Mouse (Mus musculus): Measurements from ENCODE around the gene Kyat1.

DNA sequence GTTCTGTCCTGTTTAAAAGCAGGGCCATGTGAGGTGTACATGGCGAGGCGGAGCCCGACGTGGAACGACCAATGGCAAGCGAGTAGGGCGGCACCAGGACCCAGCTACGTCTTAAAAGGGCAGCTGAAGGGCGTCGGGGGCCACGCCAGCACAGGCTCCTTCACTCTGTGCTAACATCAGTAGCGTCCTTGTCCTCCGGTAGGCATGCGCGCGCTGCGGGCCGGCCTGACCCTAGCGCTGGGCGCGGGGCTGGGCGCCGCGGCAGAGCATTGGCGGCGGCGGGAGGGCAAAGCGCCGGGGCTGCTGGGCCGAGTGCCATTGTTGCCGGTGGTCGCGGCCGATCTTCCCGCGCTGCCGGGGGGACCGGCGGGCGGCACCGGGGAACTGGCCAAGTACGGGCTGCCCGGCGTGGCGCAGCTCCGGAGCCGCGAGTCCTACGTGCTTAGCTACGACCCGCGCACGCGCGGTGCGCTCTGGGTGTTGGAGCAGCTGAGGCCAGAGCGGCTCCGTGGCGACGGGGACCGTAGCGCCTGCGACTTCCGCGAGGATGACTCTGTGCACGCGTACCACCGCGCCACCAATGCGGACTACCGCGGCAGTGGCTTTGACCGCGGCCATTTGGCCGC is 34.2 kb downstream of the Kyat1 start, which contains the start of gene Endog:
- TF ChIP-seq CTCF (IDR thresholded peaks at IDR 0.05; ENCODE audit: borderline replicate concordance, insufficient read depth, low read depth, low read length) (no peak), POLR2A (IDR thresholded peaks at IDR 0.05; ENCODE audit: borderline replicate concordance, insufficient read depth, low read length) (peak; percentile 91)
